Mouse (Mus musculus) liver, adult (tissue): ENCODE measurements at regions not wholly inside any gene's neighbourhood (a gene's known extent, or its start where the extent isn't known, plus 50 kb on each side); places are given as distances from the start of the nearest gene placed in this dataset.
A peak's percentile ranks its signal among the peaks of the same experiment; 100 is the strongest.

Source experiments
- GATA4 ChIP-seq: IDR thresholded peaks from 2 replicates; pipeline ENCODE4 v1.6.1; 2014; ENCODE audit warnings: mild to moderate bottlenecking, low read length; ENCODE audit not compliant: insufficient replicate concordance

DNA sequence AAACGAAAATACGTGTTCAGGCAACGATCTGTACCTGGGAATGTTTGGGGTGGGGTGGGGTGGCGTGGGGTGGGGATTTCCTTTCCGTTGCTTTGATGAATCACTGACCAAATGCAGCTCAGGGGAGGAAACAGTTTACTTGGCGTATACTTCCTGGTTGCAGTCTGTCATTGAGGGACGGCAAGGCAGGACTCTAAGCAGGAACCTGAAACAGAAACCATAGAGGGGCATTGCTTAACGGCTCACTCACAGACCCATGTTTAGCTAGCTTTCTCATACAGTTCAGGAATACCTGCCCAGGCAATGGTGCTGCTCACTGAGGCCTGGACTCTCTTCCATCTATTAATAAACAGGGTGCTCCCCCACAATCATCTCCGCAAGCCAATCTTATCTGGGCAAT, 55.1 kb upstream of the Smox start:
- no peak for TF ChIP-seq GATA4

DNA sequence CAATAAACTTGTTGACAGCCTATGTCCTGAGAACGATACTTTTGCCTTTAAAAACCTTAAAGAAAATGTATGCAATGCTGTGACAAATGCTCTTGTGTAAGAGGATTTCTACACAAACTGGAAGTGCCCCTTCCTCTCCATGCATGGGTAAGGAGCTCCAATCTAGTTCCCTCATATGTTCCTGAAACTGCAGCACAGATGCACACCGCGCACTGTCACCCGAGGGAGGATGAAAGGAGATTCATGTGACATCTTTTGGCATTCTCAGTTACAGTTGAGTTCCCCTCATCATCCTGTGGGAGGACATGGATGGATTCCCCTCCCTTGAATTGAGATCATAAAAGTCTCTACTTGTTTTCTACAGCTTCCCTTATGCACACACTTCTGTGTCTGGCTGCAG, 60.8 kb upstream of the Smox start:
- no peak for TF ChIP-seq GATA4

DNA sequence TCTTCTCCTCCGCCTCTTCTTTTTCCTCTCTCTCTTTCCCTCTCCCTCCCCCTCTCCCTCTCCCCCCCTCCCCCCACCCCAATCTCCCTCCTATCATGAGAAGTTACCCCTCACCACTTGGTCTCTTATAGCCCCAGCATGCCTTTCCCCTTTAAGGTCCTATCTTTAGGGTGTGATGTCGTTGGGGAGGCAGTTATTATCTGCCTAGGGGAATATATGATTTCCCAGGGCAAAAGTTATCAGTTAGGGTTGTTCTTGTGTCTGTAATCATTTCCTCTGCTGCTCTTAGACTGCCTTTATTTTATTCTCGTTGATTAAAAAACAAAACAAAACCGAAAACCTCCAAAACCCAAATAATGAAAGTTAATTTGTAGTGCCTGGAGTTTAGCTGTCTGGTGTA, 63.2 kb upstream of the Smox start:
- no peak for TF ChIP-seq GATA4

DNA sequence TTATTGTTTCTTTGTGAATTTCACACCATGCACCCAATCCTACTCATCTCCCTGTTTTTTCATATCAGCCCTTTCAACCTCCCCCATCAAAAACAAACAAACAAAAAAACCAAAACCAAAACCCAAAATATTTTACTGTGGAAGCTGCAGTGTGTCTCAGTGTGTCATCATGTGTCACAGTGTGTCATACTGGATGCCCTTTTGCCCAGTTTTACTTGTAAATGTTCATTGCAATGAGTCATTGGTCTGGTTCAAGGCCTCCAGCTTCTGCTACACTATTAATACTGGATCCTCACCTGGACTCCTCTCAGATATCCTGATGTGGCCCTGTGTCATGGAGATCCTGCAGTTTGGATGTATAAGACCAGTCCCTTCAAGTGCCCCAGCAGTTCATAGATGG, 64.4 kb upstream of the Smox start:
- TF ChIP-seq GATA4: no peak

DNA sequence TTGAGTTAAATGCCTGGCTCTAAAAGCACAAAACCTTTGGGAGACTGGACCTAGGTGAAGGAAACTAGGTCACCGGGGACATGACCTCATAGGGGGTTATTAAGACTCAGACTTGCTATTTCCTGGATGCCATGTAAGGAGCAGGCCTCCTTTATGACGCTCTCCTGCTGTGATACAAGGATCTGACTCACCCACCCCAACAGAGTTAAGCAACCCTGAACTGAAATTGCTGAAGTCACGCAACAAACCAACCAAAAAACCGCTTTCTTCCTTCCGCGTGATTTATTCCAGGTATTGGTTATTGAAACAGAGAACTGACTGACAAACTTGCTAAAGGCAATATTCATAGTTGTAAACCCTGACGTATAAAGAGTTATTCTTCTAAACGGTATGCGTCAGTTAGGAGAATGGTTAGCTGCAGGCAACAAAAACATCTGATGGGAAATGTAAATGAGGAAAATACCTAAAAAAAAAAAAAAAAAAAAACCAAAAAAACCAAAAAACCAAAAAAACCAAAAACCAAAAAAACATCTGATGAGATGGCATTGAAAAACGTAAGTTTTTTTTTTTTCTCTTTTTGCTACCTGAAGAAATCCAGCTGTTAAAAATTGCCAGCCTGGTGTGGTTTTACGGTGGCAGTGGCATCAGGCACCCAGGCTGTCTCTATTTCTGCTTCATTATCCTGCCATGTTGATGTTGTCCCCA, 67.5 kb upstream of the Smox start:
- TF ChIP-seq GATA4: no peak

DNA sequence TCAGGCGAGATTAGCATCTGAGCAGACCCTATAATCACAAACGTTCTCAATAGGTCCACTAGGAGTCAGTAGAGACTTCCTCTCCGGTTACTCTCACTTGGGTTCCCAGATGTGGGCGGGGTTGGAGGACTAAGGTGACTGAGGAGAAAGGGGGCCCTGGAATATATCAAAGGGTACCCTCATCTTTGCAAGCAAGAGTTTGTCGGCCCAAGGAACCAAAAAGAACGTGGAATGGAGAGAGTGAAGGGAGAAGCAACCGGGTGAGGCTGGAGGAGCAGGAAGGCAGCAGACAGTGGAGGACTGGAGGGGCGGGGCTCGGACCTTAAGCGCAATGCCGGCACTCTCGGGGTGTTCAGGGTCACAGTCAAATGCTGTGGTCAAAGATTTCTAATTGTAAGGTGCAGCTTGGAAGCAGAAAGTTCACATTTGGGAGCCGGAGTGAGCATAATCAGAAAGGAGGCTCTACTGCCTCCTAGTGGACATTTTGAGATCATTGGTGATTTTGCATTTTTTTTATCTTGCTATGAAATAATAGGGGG, 68.3 kb upstream of the Smox start:
- peak; percentile 43; the same call in 1 of the 2 replicates for TF ChIP-seq GATA4

DNA sequence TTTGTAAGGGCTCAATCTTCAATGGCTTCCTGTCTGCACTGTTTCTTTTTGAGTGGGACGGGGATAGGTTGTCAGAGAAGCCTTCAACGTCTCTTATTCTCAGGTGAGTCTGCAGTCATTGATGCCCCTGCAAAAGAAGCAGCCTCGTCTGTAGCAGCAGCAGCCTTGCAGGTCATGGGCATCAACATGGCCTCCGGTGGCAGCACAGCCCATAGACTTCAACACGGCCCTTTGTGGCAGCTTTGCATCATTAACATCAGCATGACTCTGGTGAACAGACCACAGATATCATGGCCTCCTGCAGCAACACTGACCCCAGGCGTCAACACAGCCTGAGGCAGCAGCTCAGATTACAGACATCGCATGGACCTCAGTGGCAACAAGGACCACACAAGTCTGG, 65.4 kb upstream of the Rnf24 start:
- TF ChIP-seq GATA4: no peak

DNA sequence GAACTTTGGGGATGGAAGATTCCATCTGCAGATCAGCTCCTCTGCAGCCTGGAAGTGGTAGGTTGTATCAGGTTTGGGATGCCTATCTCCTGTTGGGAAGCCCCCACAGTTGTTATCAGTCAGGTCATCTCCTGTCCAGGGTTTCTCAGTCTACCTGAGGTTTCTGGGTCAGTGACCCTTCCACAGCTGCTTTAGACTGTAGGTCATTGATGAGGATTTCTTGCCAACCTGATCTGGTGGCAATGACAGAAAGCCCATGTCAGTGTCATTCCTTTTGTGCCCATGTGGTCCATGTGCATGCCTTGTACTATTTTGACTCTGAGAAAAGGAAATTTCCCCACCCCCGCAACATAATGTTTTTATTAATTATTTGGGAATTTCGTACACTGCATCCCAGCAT, 64.8 kb upstream of the Rnf24 start:
- TF ChIP-seq GATA4: no peak

DNA sequence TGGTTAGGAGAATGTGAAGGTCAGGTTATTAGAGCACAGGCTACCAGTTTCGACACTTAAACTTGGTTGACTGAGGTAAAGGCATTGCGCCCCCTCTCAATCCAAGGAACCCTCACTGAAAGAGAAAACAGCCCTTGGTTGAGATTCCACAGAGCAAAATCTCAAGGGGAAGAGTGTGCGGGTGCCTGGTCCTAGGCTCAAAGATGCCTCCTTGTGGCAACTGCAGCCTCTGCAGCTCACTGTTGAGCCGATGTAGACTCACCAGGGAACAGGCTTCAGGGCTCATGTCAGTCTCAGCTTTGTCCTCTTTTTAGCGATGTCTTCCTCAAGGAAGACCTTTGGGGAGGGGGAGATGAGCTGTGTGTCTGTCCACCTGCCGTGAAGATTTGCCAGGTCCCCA, 63.8 kb upstream of the Rnf24 start:
- no peak for TF ChIP-seq GATA4

DNA sequence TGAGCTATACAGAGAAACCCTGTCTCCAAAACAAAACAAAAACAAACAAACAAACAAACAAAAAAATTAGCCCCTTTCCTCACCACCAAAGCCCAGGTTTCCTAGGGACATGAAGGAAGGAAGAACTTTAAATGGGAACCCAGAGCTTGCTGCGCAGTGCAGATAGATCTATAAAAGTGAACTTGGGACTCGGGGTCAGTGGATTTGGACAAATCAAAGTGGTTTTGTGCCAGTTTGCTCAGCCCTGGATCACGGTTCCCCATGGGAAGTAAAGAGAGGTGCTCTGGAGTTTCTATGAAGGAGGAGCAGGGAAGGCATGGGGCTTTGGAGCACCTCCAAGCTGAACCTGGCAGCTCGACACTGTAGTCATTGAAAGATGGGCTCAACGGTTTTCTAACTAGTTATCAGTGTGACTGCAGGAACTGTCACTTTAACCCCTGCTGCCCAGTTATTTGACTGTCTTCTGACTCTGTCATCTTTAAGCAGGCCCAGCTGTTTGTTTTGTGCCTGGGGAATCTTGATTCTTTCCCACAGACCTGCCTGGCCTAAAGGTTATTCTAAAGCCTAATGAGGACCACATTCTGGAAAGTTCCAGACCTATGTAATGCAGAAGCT, 58.3 kb upstream of the Rnf24 start:
- TF ChIP-seq GATA4: no peak

DNA sequence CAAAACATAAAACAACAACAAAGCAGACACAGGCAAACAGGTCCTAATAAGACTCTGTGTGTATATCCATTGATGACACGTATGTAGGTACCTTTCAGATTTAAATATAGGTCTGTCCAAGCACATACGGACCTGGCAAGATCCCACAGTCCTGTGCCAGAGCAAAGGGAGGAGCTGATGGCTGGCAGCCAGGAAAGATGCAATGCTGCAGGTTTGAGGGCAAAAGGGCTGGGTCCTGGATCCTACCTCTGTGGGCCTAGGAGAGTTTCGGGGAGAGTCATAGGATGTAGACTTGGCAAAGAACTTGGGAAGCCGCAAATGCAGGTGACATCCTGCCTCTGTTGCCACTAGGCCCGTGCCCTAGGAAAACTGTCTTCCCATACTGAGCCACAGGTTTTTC, 54.6 kb upstream of the Rnf24 start:
- TF ChIP-seq GATA4: no peak

DNA sequence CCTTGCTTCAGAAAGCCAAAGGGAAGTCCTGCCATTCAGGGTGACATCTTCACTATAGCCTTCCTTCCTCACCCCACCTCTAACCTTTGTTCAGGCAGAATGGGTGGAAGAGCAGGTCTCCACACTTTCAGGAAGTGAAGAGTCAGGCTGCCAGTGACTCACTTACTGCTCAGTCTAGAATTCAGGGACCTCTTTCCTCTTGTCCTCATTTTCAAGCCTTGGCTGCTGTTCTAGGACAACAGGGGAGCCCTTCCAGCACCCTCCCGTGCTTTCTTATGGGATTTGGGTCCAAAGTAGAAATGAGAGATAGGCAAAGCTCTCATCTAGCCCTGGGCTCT, 51.5 kb upstream of the Rnf24 start:
- no peak for TF ChIP-seq GATA4

DNA sequence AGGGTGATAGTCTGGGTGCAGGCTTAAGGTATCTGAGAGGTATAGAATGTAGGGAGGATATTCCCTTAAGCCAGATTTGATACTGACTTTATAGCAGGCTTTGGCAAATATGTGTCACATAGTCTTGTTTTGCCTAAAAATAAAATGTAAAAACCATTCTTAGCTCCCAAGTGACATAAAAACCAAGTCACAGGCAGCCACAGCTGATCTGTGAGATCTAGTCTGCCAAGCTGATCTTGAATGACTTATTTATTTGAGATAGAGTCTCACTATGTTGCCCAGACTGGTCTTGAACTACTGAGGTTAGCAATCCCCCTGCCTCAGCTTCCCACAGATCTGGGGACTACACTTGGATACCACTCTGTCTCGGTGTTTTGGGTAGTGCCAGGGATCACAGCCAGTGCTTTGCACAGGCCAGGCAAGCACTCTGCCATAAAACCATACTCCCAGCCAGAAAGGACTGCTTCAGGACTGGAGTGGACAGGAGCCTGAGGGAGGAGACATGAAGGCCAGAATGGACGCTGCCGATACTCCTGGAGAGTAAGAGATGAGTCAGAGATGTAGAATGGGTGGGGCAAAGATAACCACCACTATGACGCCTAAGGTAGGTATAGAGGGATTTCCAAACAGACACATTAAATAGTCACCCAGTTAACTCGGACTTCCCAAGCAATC, 51.0 kb upstream of the Rnf24 start:
- TF ChIP-seq GATA4: no peak
